Mouse (Mus musculus): Measurements from ENCODE around the gene Xk.

DNA sequence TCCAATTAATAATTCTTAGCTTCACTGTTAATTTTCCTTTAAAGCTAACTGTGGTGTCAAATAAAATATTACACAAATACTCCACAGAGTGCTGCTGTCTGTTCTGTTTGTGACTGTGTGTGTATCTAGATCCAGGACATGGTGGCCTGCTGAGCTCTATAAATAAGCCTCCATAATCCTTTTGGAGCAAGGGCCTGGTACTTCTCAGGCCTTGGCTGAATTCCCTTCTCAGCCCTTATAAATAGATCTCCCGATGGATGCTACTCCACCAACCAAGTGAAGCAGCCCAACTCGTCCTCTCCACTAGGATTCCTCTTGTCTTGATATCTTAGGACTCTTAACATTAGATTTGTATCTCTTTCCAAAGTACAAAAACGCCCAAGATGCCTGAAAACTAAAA, 1.4 kb upstream of the Xk start:
- TF ChIP-seq CTCF (IDR thresholded peaks at IDR 0.05; ENCODE audit: extremely low read depth, insufficient read length, insufficient replicate concordance, low read depth, low read length) = no peak
- TF ChIP-seq POLR2A (IDR thresholded peaks at IDR 0.05; ENCODE audit: low read depth, low read length) = no peak
